Mouse (Mus musculus) fat pad, adult 2 months (tissue): ENCODE measurements around the gene Eno2.
"Not testable (repeated sequence)": the region's sequence is repeated elsewhere in the genome, so short reads cannot be mapped to it uniquely, and the experiment has no call there.

Source experiments
- DNase-seq: peaks from one replicate; pipeline ENCODE4 v3.0.0-alpha.2; 2011; ENCODE audit warnings: low read depth, low spot score; ENCODE audit errors: extremely low read depth

Eno2 gene

DNA sequence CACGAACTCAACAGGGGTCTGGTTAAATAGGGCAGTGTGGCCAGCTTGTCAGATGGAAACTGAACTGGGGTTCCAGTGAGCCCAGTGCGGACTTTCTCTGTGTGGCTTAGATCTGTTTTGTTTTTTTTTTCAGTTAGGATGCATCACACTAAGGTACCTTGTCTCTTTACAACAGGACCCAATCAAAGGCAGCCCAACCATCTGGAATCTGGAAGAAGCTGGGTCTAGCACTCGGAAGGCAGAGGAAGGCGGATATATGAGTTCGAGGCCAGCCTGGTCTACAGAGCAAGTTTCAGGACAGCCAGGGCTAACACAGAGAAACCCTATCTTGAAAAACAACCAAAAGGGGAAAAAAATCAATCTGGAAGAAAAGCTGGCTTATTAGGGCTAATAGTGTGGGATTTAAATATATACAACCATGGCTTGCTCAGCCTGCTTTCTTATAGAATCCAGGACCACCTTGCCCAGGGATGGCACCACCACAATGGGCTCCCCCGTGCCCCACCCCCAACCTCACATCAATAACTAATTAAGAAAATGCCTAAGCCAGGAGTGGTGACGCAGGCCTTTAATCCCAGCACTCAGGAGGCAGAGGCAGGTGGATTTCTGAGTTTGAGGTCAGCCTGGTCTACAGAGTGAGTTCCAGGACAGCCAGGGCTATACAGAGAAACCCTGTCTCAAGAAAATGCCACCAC, 37.1 kb upstream of the Eno2 start:
- no peak for DNase-seq

DNA sequence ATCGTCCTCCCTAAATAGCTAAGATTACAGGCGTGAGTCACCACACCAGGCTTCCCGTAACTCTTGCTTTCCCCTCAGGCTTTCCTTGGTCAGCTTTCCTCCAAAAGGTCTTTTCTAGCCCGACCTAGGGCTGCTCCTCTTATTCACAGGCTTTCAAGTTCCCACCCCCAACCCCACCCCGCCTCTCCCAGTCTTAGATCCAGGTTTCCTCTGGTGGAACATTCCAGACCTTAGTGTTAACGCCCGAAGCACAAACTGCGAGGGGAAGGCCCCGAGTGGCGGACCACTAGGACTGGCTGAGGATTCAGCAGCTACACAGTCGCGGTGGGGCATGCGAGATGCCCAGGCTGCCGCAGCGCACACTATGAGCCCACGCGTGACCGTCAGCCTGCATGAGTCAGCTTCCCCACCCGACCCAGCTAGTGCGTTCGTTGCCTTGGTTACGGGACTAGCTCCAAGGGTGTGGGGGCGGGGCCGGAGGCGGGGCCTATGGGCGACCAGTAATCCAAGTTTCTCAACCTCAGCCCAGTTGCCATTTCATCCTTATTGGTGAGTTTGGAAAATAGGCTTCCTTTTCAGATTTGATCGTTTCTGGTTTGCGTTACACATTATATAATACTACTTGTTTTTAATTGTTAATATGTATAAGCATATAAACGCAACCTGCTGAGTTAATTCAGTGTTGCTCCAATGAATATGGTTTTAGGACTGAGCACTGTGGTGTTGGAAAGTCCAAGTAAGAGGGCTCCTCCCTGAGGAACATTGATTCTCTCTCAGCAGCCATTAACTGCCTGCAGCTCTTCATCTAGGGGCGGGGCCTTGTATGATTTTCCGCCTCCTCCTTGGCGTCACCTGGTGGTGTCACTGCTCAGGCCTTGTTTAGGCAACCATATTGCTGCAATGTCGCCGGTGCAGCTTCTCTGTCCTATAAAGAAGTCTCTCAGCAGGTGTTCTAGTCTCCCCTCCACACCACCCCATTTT, 36.2 kb upstream of the Eno2 start:
- peak; percentile 72 for DNase-seq

DNA sequence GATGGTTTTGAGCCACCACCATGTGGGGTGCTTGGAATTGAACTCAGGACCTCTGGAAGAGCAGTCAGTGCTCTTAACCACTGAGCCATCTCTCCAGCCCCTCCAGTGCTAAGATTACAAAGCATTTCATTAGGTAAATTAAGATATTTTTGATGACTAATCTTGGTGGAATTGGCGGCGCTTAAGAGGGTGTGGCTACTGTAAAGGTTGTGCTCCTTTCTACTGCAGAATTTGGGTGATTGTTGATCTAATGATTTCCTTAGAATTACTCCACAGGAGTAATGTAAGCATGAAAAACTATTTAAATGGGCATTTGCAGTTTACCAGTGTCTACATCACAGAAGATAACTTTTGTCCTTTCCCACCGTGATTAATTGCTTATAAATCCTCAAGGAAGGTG, 34.9 kb upstream of the Eno2 start:
- no peak for DNase-seq

DNA sequence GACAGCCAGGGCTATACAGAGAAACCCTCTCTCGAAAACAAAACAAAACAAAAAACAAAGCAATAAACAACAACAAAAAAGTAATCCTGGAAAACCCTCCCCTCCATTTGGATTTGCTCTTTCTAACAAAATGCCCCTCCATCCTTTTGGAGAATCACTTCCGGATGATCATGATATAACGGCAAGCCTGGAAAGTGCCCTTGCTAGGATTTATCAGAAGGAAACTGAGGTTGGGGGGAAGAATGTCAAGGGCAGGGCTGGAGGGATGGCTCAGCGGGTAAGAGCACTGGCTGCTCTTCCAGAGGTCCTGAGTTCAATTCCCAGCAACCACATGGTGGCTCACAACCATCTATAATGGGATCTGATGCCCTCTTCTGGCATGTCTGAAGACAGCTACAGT, 34.2 kb upstream of the Eno2 start:
- not testable (repeated sequence) for DNase-seq

DNA sequence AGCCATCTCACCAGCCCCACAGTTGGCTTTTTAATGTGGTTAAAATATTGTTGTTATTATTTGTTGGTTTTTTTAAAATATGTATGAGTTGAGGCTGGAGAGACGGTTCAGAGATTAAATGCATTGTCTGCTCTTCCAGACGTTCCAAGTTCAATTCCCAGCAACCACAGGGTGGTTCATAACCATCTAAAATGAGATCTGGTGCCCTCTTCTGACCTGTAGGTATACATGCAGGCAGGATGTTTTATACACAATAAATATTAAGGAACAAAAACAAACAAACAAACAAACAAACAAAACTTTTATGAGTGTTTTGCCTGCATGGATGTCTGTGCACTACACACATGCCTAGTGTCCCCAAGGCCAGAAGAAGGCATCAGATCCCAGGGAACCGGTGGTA, 33.6 kb upstream of the Eno2 start:
- DNase-seq = no peak

DNA sequence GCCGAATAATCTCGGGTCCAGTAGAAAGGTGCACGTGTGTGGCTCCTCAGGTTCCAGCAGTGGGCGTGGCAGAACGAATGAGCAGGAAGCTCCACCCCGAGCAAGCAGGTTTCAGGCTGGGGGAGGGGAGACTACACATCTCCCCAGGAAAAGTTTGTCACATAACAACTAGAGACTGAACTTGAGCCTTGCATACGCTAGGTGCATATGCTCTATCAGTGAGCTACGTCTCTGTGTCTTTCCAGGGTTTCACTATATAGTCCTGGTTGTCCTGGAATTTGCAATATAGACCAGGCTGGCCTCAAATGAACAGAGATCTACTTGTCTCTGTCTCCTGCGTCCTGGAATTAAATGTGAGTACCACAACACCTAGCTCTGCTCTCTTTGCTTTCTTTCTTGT, 32.9 kb upstream of the Eno2 start:
- not testable (repeated sequence) for DNase-seq

DNA sequence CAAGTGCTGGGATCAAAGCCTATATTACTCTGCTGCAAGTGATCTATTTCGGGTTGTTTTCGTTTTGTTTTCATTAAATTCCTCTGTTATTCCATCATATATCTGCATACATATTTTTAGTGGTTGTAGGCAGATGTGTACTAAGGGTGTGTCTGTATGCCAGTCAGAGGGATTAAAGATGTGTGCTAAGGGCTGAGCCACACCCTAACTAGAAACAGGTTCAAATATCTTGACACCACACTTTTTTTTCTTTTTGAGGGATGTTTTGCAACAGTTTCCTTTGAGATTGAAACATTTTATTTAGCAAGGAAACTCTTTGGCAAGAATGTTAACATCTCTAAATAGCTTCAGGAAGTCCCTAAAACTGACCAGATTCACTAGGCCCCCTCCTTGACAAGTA, 26.7 kb upstream of the Eno2 start:
- DNase-seq = no peak

DNA sequence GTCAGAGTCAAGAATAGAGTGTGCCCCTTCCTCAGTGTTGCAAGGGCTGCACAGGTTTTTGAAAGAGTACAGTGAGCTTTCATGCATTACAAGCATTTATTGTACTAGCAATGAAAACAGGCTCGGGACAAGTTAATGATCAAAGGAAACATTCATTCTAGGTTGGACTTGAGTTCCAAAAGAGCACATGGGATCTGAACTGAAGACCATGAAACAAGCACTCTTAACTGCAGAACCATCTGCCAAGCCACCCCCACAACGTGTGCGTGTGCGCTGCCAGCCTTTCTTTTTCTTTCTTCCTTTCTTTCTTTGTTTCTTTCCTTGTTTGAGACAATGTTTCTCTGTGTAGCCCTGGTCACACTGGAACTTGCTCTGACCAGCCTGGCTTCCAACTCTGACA, 26.3 kb upstream of the Eno2 start:
- DNase-seq = no peak

DNA sequence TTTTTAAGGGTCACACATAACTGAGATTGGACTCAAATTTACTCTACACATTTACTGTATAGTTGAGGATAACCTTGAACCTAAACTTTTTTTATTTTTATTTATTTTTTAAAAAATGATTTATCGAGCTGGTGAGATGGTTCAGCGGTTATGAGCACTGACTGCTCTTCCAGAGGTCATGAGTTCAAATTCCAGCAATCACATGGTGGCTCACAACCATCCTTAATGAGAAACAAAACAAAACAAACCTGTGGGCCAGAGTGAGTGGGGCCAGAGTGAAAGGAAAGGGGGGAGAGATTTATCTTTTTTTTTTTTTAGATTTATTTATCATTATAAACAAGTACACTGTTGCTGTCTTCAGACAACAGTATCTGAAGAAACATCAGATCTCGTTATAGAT, 22.4 kb upstream of the Eno2 start:
- no peak for DNase-seq

DNA sequence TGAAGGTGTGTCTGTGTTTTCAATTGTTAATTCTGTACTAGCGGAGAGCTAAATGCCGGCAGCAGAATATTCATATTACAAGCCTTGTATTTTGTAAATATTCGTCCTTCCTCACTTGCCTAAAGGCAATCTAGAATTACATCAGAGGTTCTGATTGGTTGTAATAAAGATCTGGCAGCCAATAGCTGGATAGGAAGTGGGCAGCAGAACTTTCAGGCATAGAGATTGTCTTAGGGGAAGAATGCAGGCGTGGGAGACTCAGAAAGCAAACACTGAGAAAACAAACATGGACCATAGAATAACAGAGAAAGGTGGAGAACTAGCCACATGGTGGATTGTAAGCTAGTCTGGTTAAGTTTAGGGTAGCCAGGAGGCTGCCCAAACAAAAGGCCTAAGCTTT, 20.6 kb upstream of the Eno2 start:
- no peak for DNase-seq

DNA sequence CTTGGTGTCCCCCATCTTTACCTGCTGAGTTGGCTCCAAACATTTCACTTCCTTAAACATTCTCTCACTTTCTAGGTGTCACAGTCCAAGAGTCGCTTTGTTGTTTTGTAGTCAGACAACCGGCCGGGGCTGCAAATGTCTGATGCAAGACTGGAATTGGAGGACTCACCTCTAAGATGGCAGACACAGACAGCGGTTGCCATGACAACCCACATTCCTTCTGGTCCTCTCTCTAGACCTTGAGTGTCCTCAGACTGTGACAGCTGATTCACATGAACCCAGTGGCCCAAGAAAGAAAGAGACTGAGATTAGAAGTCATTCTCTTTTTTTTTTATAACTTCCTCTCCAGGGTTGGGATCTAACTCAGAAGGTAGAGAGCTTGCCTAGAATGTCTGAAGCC, 20.0 kb upstream of the Eno2 start:
- DNase-seq = no peak

DNA sequence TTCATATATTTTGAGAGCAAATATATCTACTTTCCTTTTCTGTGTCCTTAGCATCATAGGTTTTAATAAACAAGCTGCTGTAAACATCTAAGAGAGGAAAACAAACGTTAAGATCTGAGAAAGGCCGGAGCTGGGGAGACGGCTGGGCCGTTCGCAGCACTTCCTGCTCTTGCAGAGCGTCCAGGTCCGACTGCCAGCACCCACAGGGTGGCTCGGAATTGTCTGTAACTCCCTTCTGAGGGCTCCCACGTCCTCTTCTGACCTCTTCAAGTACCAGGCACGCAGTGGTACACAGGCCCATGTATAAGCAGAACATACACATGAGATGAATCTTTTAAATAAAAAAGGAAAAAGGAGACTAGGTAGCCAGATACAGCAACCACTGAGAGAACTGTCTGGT, 18.2 kb upstream of the Eno2 start:
- DNase-seq = no peak

DNA sequence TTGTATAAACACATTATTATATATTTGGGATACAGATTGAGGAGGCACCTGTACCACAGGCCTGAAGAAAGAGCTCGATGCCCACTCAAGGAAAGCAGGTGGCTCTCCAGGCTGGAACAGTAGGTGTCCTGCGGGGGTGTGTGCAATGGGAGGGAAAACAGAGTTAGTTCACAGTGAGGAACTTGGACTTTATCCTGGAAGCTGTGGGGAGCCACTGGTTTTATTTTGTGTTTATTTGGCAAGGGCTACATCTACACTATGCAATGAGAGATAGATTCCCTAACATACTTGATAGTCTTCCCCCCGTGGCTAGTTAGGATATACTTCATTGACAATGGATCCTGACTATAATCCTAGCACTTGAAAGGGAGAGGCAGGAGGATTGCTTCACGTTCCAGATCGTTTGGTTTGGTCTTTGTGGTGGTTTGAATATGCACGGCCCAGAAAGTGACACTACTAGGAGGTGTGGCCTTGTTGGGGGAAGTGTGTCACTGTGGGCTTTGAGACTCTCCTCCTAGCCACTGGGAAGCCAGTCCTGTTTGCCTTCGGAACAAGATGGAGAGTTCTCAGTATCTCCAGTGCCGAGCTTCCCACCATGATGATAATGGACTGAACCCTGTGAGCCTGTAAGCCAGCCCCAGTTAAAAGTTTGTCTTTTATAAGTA, 17.4 kb upstream of the Eno2 start:
- no peak for DNase-seq

DNA sequence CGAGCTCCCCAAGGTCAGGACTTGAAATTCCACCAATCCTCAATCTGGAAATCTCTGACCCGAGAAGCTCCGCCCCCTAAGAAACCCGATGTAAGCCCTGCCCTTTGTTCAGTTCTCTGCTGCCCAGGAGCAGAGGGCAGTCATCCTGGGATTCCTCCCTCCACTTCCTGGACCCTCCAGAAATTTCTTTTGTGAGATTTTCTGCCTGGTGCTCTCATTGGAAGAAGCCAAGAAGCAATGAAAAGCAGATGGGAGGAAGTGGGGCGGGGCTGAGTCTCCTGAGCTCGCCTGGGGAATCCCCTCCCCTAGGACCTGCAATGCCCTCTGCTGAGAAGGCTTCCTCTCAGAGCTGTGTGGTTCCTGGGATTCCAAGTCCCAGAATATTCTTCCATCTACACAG, 13.0 kb upstream of the Eno2 start:
- no peak for DNase-seq

DNA sequence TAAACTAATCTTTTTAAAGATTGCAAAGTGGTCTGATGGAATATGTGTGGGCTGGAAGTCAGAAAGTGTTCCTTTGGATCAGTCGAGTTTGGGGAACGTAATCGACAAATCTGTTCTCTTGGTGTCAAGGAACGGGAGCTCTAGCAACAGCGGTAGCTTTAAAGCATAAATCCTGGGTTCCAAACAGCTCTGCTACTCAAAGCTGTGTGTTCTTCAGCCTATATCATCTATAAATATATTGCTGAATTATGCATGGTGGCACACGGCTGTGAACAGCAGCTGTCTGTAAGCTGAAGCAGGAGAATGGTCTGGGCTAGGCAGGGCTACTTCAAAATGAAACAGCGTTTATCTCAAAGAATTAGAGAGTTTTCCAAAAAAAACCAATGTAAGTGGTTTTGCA, 11.4 kb upstream of the Eno2 start:
- DNase-seq = no peak

DNA sequence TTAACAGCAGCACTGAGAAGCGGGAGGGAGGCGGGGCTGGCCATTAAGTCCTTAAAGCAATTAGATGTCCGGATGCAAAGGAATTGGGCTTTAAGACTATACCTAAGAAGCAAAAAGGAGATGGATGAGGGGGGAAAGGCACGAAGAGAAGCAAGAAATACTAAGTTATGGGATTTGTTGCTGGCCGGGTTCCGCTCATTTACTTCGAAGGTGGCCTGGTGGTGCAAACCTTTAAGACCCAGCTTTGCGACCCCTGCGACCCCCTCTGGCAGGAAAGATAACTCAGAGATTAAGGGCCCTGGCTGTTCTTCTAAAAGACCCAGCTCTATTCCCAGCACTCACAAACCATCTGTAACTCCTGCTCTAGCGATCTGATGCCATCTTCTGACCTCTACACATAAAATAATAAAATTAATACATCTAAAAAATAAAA, 10.5 kb upstream of the Eno2 start:
- no peak for DNase-seq

DNA sequence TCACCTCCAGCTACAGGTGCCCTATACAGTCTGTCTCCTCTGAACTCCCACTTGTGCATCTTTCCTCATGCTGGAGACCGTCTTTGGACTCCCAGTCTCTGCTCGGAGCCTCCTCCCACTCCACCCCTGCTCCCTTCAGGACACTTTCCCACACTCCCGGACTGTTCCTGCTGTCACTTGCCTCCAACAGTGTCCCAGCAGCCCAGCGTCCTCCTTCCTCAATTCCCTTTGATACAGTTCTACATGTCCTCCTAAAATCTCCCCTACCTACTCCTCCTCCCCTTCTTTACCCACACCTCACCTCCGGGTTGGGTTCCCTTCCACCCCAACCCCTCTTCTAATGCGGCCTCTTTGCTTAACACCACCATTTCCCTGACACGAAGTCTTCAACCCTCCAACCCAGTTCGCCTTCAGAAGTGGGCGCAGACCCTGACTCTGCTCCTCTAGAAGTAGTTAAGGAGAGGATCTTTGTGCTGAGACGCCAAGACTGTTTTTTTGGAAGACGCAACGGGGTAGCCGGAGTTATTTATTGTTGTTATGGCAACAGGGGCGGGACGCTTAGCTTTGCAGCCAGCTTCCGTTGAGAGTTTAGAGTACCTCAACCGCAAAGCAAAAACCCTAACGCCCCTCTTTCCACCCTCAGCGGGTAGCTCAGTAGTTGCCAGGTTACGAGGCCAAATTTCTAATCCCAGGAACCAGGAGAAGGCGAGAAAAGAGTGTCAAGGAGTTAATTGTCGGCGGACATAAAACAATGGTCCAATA, 9.9 kb upstream of the Eno2 start, which contains the start of gene Lrrc23:
Gene Lrrc23 (minus strand): TSS at position 506 of the 762 bp plus-strand sequence.
- no peak for DNase-seq

DNA sequence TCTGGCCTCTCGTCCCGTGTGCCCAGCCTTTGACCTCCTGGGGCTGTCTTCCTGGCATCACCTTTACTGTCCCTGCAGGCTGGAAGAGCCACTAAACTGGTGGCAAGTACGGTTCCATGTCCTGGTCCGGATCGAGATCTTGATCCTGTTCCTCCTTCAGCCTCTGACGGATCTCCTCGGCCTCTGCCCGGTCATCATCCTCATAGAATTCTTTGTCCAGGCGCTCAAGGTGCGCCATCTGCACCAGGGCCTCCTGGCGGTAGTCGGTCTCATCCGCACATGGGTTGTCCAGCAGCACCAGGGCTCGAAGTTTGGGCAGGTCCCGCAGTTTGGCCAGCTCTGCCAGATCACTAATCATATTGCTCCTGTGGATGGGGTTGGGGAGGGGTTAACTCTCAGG, 1.0 kb upstream of the Eno2 start:
- DNase-seq = no peak

DNA sequence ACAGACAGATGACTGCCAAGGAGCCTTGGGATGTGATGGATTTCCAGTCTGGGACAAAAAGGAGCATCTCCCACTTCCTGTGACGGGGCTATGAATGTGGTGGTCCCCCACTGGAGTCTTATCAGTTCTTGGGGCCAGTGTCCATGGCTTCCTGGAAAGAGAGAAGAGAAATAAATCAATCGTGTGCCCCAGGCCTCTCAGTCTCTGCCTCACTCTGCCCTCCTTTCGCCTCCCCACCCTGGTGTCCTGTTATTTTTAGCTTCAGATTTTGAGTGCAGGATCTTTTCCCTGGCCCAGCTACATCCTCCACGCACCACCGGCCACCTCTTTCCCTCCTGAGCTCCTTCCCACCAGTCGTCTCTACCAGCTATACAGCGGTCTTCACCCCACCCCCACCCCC, 540 bp upstream of the Eno2 start:
- DNase-seq = no peak

DNA sequence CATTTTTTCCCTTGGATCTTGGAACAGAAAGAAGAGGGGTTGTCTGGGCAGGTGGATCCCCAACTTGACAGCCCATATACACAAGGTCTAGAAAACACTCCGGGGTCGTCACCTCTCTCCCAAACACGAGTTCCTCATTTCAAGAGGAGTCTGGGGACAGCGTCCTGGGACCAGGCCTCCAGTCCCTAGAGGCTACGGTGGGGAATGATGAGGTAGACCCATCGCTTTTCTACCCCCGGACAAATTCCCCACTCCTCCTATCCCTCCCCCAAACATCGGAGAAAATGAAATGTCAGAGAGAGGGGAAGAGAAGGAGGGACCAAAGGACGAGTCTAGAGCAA, 799 bp downstream of the Eno2 start:
- DNase-seq = no peak
